Mouse (Mus musculus): ENCODE data around the gene Ppp6r2. TPM values are rescaled to one million over a fixed set of nuclear protein-coding genes. Genes with fewer than 3 reads are reported as not detected.

Ppp6r2 gene
- total and polyA plus RNA-seq, 3 experiments: 8.7 to 14.7 (median 10.3) TPM

GRCm38 (mm10) chr15:89275497-89275896 is 64.1 kb downstream of the Ppp6r2 start:
- Histone ChIP-seq H3K4me2 (ENCODE audit: insufficient read depth, low read depth, poor library complexity, severe bottlenecking) (no peak overlapping the region), H3K36me3 (replicated peaks in 1 of 2; ENCODE audit: control insufficient read depth in 1 of 2, insufficient read depth in 1 of 2, low read length in 1 of 2) (peaks cover 4 to 55% of the 10 kb centered on the region in 2 experiments), H3K27ac (ENCODE audit: insufficient read depth, low read depth) (no peak overlapping the region), H3K79me2 (replicated peaks; ENCODE audit: control insufficient read depth, extremely low read depth, insufficient read depth, poor library complexity, severe bottlenecking) (no peaks in the 10 kb centered on the region), H3K4me3 (replicated peaks in 1 of 3; ENCODE audit: low read depth in 2 of 3, low read length in 2 of 3, poor library complexity in 1 of 3) (no peak overlapping the region), H3K9ac (ENCODE audit: insufficient read depth, low read depth) (no peak overlapping the region), H3K27me3 (replicated peaks) (no peaks in the 10 kb centered on the region), H3K4me1 (ENCODE audit: control insufficient read depth in 1 of 2, insufficient read depth in 2 of 2) (no peaks in the 10 kb centered on the region), H3K9me3 (replicated peaks; ENCODE audit: low read length) (no peaks in the 10 kb centered on the region)
- no peak for DNase-seq (ENCODE audit: extremely low read depth)
- in situ Hi-C loops (cut with MboI; ENCODE audit: low pct_ligation_motif_present, low pct_unique_long_range_greater_than_20kb, low sequenced_read_pairs): no loop called here
- dilution Hi-C loops (cut with MboI; ENCODE audit: extremely low pct_ligation_motif_present, extremely low pct_unique_long_range_greater_than_20kb, low sequenced_read_pairs): no loop called here
- TF ChIP-seq NRF1 (IDR thresholded peaks at IDR 0.05; ENCODE audit: low read depth, low read length): no peak
- TF ChIP-seq USF2 (conservative IDR thresholded peaks at IDR 0.05; ENCODE audit: low read depth, low read length): no peak
- TF ChIP-seq NELFE (IDR thresholded peaks at IDR 0.05; ENCODE audit: low read depth, low read length): no peak
- TF ChIP-seq IRF4 (IDR thresholded peaks at IDR 0.05; ENCODE audit: low read depth, low read length): no peak
- no peak for TF ChIP-seq SMC3 (IDR thresholded peaks at IDR 0.05; ENCODE audit: low read depth, low read length)
- no peak for TF ChIP-seq JUN (IDR thresholded peaks at IDR 0.05; ENCODE audit: insufficient read depth, low read depth, low read length)
- no peak for TF ChIP-seq RAD21 (IDR thresholded peaks at IDR 0.05; ENCODE audit: low read depth, low read length)
- no peak for TF ChIP-seq ZC3H11A (IDR thresholded peaks at IDR 0.05; ENCODE audit: low read depth, low read length)
- no peak for TF ChIP-seq E2F4 (IDR thresholded peaks at IDR 0.05; ENCODE audit: insufficient replicate concordance, low read depth, low read length)
- no peak for TF ChIP-seq ZNF384 (IDR thresholded peaks at IDR 0.05; ENCODE audit: low read depth, low read length)
- no peak for TF ChIP-seq CTCF (conservative IDR thresholded peaks at IDR 0.05 in 1 of 2, IDR thresholded peaks at IDR 0.05 in 1 of 2; ENCODE audit: low read depth in 2 of 2, low read length in 2 of 2)
- TF ChIP-seq MEF2A (IDR thresholded peaks at IDR 0.05; ENCODE audit: borderline replicate concordance, low read depth, low read length): no peak
- no peak for TF ChIP-seq HCFC1 (IDR thresholded peaks at IDR 0.05; ENCODE audit: low read depth, low read length)
- no peak for TF ChIP-seq MAX (IDR thresholded peaks at IDR 0.05; ENCODE audit: low read length)

GRCm38 (mm10) chr15:89277366-89277765 is 66.0 kb downstream of the Ppp6r2 start:
- in situ Hi-C loops (cut with MboI; ENCODE audit: low pct_ligation_motif_present, low pct_unique_long_range_greater_than_20kb, low sequenced_read_pairs): no loop called here

More at GRCm38 (mm10) chr15:89277366-89277765, 66.0 kb downstream of the Ppp6r2 start:
- no peak overlapping the region for H3K9ac ChIP-seq (ENCODE audit: insufficient read depth, low read depth)
- no peaks in the 10 kb centered on the region for H3K27me3 ChIP-seq (replicated peaks)
- dilution Hi-C loops (cut with MboI; ENCODE audit: extremely low pct_ligation_motif_present, extremely low pct_unique_long_range_greater_than_20kb, low sequenced_read_pairs): no loop called here
- H3K4me2 ChIP-seq (ENCODE audit: insufficient read depth, low read depth, poor library complexity, severe bottlenecking): no peak overlapping the region
- H3K27ac ChIP-seq (ENCODE audit: insufficient read depth, low read depth): no peak overlapping the region
- H3K4me1 ChIP-seq (ENCODE audit: control insufficient read depth in 1 of 2, insufficient read depth in 2 of 2): peaks cover 5% of the 10 kb centered on the region in 2 experiments
- H3K36me3 ChIP-seq (replicated peaks in 1 of 2; ENCODE audit: control insufficient read depth in 1 of 2, insufficient read depth in 1 of 2, low read length in 1 of 2): peaks cover 11 to 73% of the 10 kb centered on the region in 2 experiments
- H3K9me3 ChIP-seq (replicated peaks; ENCODE audit: low read length): no peaks in the 10 kb centered on the region
- TF ChIP-seq POLR2AphosphoS2 (IDR thresholded peaks at IDR 0.05; ENCODE audit: low read depth, low read length) (no peak), CHD1 (IDR thresholded peaks at IDR 0.05; ENCODE audit: low read depth, low read length) (no peak), ZMIZ1 (IDR thresholded peaks at IDR 0.05; ENCODE audit: low read depth, low read length) (no peak), MAX (IDR thresholded peaks at IDR 0.05; ENCODE audit: low read length) (no peak), MXI1 (IDR thresholded peaks at IDR 0.05; ENCODE audit: low read depth, low read length) (no peak), ZNF384 (IDR thresholded peaks at IDR 0.05; ENCODE audit: low read depth, low read length) (no peak), HCFC1 (IDR thresholded peaks at IDR 0.05; ENCODE audit: low read depth, low read length) (no peak), NELFE (IDR thresholded peaks at IDR 0.05; ENCODE audit: low read depth, low read length) (no peak), GABPA (IDR thresholded peaks at IDR 0.05; ENCODE audit: insufficient replicate concordance, low read depth, low read length) (no peak), KAT2A (IDR thresholded peaks at IDR 0.05; ENCODE audit: insufficient replicate concordance, low read length) (no peak), ZKSCAN1 (IDR thresholded peaks at IDR 0.05; ENCODE audit: borderline replicate concordance, low read depth, low read length) (no peak), MAFK (IDR thresholded peaks at IDR 0.05; ENCODE audit: insufficient replicate concordance, low read length) (no peak), ZC3H11A (IDR thresholded peaks at IDR 0.05; ENCODE audit: low read depth, low read length) (no peak), CTCF (conservative IDR thresholded peaks at IDR 0.05 in 1 of 2, IDR thresholded peaks at IDR 0.05 in 1 of 2; ENCODE audit: low read depth in 2 of 2, low read length in 2 of 2) (no peak), POLR2A (IDR thresholded peaks at IDR 0.05; ENCODE audit: low read depth, low read length) (no peak), JUND (conservative IDR thresholded peaks at IDR 0.05; ENCODE audit: low read depth, low read length) (no peak), UBTF (IDR thresholded peaks at IDR 0.05; ENCODE audit: low read depth, low read length) (no peak), USF1 (IDR thresholded peaks at IDR 0.05; ENCODE audit: low read depth, low read length) (no peak), IRF4 (IDR thresholded peaks at IDR 0.05; ENCODE audit: low read depth, low read length) (no peak), USF2 (conservative IDR thresholded peaks at IDR 0.05; ENCODE audit: low read depth, low read length) (no peak)
- DNase-seq (ENCODE audit: extremely low read depth): no peak
- no peaks in the 10 kb centered on the region for H3K79me2 ChIP-seq (replicated peaks; ENCODE audit: control insufficient read depth, extremely low read depth, insufficient read depth, poor library complexity, severe bottlenecking)
- no peak overlapping the region for H3K4me3 ChIP-seq (replicated peaks in 1 of 3; ENCODE audit: low read depth in 2 of 3, low read length in 2 of 3, poor library complexity in 1 of 3)
